Mouse (Mus musculus) neural tube, embryonic 12.5 days (tissue): ENCODE data around the gene Slx4ip. TPM values are rescaled to one million over a fixed set of nuclear protein-coding genes. Genes with fewer than 3 reads are reported as not detected.

Experiments
- ATAC-seq: fragments of 200-750 bp; cut with Nextera tagmentation; 2 replicates; pipeline ENCODE4 v1.8.0; 2017; ENCODE audit warnings: low read depth, mild to moderate bottlenecking, moderate TSS enrichment, moderate library complexity; ENCODE audit not compliant: low FRiP score
- H3K27ac ChIP-seq: fragments of 300-500 bp; sonication (generic); 2 replicates; pipeline ENCODE4 v1.5.1; 2016
- H3K27me3 ChIP-seq: fragments of 300-500 bp; sonication (generic); replicated peaks from 2 replicates; pipeline ENCODE4 v1.6.1; 2016; ENCODE audit warnings: mild to moderate bottlenecking
- H3K36me3 ChIP-seq: fragments of 300-500 bp; sonication (generic); 2 replicates; pipeline ENCODE4 v1.6.1; 2016; ENCODE audit warnings: mild to moderate bottlenecking
- H3K4me1 ChIP-seq: fragments of 300-500 bp; sonication (generic); 2 replicates; pipeline ENCODE4 v1.6.1; 2016
- H3K4me2 ChIP-seq: fragments of 300-500 bp; sonication (generic); replicated peaks from 2 replicates; pipeline ENCODE4 v1.6.1; 2016; ENCODE audit warnings: mild to moderate bottlenecking
- H3K4me3 ChIP-seq: fragments of 300-500 bp; sonication (generic); 2 replicates; pipeline ENCODE4 v1.5.1; 2016
- H3K9ac ChIP-seq: fragments of 300-500 bp; sonication (generic); 2 replicates; pipeline ENCODE4 v1.6.1; 2016; ENCODE audit warnings: mild to moderate bottlenecking
- H3K9me3 ChIP-seq: fragments of 300-500 bp; sonication (generic); 2 replicates; pipeline ENCODE4 v1.6.1; 2016; ENCODE audit warnings: mild to moderate bottlenecking
- WGBS: fragments of 180-500 bp; shearing (Covaris S2); methylation state at CpG from one replicate; pipeline ENCODE4 v1.1.7; 2016; 5-methylcytosine and 5-hydroxymethylcytosine counted together
- polyA plus RNA-seq: library from polyadenylated mRNA; unstranded; fragments of >200 nt; fragmentation: Nextera tagmentation; extraction: Ambion mirVana; gene quantifications from 2 replicates; pipeline ENCODE4 v1.2.1, GENCODE M21; 2016

Gene Slx4ip
- polyA plus RNA-seq, 1 experiment from 2014 or later = 10.7 TPM

GRCm38 (mm10) chr2:136911958-136912411 lies 21.0 kb downstream of the Slx4ip start:
- no peaks in the 10 kb centered on the region for H3K36me3 ChIP-seq
- 0 out of 2 replicates have a peak, but pooled peaks cover 5% of the 10 kb centered on the region for H3K4me1 ChIP-seq
- no peak for ATAC-seq
- H3K9me3 ChIP-seq = no peaks in the 10 kb centered on the region
- WGBS = 37% methylated on average over 4 of the region's 4 CpGs
- H3K4me2 ChIP-seq = no peak overlapping the region
- H3K4me3 ChIP-seq = no peak overlapping the region
- no peaks in the 10 kb centered on the region for H3K27me3 ChIP-seq
- H3K27ac ChIP-seq = no peak overlapping the region
- H3K9ac ChIP-seq = no peak overlapping the region

GRCm38 (mm10) chr2:136913021-136913420 lies 22.0 kb downstream of the Slx4ip start:
- no peak overlapping the region for H3K4me3 ChIP-seq
- 48% methylated on average over 3 of the region's 3 CpGs for WGBS

GRCm38 (mm10) chr2:136914334-136914902 lies 23.4 kb downstream of the Slx4ip start:
- H3K27ac ChIP-seq = no peak overlapping the region
- H3K9me3 ChIP-seq = no peaks in the 10 kb centered on the region
- no peaks in the 10 kb centered on the region for H3K36me3 ChIP-seq
- no peak overlapping the region for H3K4me2 ChIP-seq
- H3K4me1 ChIP-seq = 0 out of 2 replicates have a peak, but pooled peaks cover 5% of the 10 kb centered on the region
- H3K9ac ChIP-seq = no peak overlapping the region
- no peak overlapping the region for H3K4me3 ChIP-seq
- peak; percentile 41; the same call in 1 of the 2 replicates for ATAC-seq
- WGBS = 66% methylated on average over 3 of the region's 3 CpGs
- no peaks in the 10 kb centered on the region for H3K27me3 ChIP-seq

More at GRCm38 (mm10) chr2:136913021-136913420, 22.0 kb downstream of the Slx4ip start:
- Histone ChIP-seq H3K27me3 (no peaks in the 10 kb centered on the region), H3K4me2 (no peak overlapping the region), H3K27ac (no peak overlapping the region), H3K9ac (no peak overlapping the region), H3K36me3 (no peaks in the 10 kb centered on the region), H3K9me3 (no peaks in the 10 kb centered on the region), H3K4me1 (0 out of 2 replicates have a peak, but pooled peaks cover 5% of the 10 kb centered on the region)
- no peak for ATAC-seq

DNA sequence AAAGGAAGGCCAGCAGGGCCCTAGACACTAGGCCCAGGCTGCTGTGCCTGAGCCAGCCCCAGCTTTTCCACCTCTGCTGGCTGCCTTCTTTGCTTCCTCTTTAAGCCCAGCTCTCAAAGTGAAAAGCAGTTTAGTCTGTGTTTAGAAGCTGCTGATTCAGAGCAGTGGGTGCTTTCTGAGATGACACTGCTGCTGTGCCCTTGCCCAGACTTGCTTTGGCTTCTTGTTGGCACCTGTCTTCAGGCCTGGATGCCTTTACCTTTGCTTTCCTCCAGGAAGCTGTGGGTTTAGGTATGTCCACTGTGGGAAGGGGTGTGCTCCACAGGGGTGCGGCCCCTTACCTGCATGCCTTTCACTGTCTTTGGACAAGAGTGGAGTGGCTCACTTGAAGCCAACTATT lies 28.4 kb downstream of the Slx4ip start:
- Histone ChIP-seq H3K36me3 (no peaks in the 10 kb centered on the region), H3K27me3 (no peaks in the 10 kb centered on the region), H3K9ac (no peak overlapping the region), H3K4me2 (no peak overlapping the region), H3K9me3 (no peaks in the 10 kb centered on the region), H3K4me3 (no peak overlapping the region), H3K4me1 (0 out of 2 replicates have a peak, but pooled peaks cover 5% of the 10 kb centered on the region), H3K27ac (no peak overlapping the region)
- 84% methylated on average over 1 of the region's 1 CpGs for WGBS
- no peak for ATAC-seq

GRCm38 (mm10) chr2:136920257-136920993 lies 29.4 kb downstream of the Slx4ip start:
- H3K4me3 ChIP-seq = no peak overlapping the region
- no peaks in the 10 kb centered on the region for H3K27me3 ChIP-seq
- no peak overlapping the region for H3K4me2 ChIP-seq
- no peaks in the 10 kb centered on the region for H3K36me3 ChIP-seq
- H3K9ac ChIP-seq = no peak overlapping the region
- WGBS = 72% methylated on average over 3 of the region's 3 CpGs
- H3K9me3 ChIP-seq = no peaks in the 10 kb centered on the region
- H3K27ac ChIP-seq = no peak overlapping the region
- 0 out of 2 replicates have a peak, but pooled peaks cover 5% of the 10 kb centered on the region for H3K4me1 ChIP-seq
- ATAC-seq = no peak

DNA sequence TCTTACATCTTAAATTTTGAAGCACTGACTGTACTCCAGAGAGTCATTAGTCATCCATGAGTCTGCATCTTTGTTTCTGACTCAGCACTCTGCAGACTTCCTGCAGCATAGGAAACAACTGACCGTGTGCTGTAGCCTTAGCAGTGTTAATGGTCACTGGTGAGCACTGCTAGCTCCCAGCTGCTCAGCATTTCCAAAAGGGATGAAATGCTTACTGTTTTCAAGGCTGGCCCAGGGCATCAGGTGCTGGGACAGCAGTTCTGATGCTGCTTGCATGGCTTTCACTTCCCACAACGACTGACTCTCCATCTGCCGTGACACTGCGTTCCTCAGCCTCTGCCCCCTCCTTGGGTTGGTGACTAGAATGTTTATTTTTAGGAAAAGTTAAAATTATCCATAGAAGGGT lies 30.0 kb downstream of the Slx4ip start:
- no peak overlapping the region for H3K4me2 ChIP-seq
- 0 out of 2 replicates have a peak, but pooled peaks cover 5% of the 10 kb centered on the region for H3K4me1 ChIP-seq
- no peak for ATAC-seq
- no peaks in the 10 kb centered on the region for H3K36me3 ChIP-seq
- H3K9me3 ChIP-seq = no peaks in the 10 kb centered on the region
- H3K27me3 ChIP-seq = no peaks in the 10 kb centered on the region
- no peak overlapping the region for H3K27ac ChIP-seq
- no peak overlapping the region for H3K4me3 ChIP-seq
- no peak overlapping the region for H3K9ac ChIP-seq
- WGBS = 71% methylated on average over 4 of the region's 4 CpGs

GRCm38 (mm10) chr2:136936391-136937288 lies 45.6 kb downstream of the Slx4ip start:
- Histone ChIP-seq H3K27ac (no peak overlapping the region), H3K4me3 (no peak overlapping the region), H3K4me2 (no peak overlapping the region), H3K9me3 (no peaks in the 10 kb centered on the region), H3K27me3 (no peaks in the 10 kb centered on the region), H3K9ac (no peak overlapping the region), H3K4me1 (no peaks in the 10 kb centered on the region), H3K36me3 (no peaks in the 10 kb centered on the region)
- ATAC-seq = no peak
- 95% methylated on average over 4 of the region's 4 CpGs for WGBS

- Histone ChIP-seq H3K27me3 (no peaks in the 10 kb centered on the region), H3K27ac (no peak overlapping the region), H3K4me3 (no peak overlapping the region), H3K36me3 (no peaks in the 10 kb centered on the region), H3K4me2 (no peak overlapping the region), H3K9me3 (no peaks in the 10 kb centered on the region), H3K9ac (no peak overlapping the region), H3K4me1 (no peaks in the 10 kb centered on the region)
- no peak for ATAC-seq
- WGBS = 95% methylated on average over 1 of the region's 1 CpGs
These were observed 47.2 kb downstream of the Slx4ip start for GRCm38 (mm10) chr2:136938249-136938648.

DNA sequence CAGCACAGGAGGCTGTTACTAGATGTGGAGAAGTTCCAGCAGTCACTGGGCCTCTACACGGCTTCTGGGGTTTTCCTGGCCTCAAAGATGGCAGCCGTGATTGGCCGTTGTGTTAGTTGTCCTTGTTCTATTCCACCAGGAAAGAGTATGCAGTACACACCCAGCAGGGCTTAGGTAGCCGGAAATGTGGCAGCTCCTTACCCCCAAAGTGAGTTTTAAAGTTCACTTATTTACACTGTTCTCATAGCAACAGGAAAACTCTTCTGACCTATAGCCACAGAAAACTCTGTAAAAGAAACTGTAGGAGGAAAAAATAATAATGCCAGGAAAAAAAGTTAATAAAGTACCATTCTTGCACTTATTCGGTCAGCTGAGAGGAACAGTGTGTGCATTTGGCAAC lies 55.3 kb downstream of the Slx4ip start:
- WGBS = 91% methylated on average over 5 of the region's 5 CpGs
- ATAC-seq = no peak
- H3K4me2 ChIP-seq = no peak overlapping the region
- H3K27me3 ChIP-seq = no peaks in the 10 kb centered on the region
- H3K4me3 ChIP-seq = no peak overlapping the region
- no peaks in the 10 kb centered on the region for H3K4me1 ChIP-seq
- no peaks in the 10 kb centered on the region for H3K36me3 ChIP-seq
- no peak overlapping the region for H3K9ac ChIP-seq
- H3K27ac ChIP-seq = no peak overlapping the region
- H3K9me3 ChIP-seq = no peaks in the 10 kb centered on the region

- Histone ChIP-seq H3K4me3 (no peak overlapping the region), H3K9ac (no peak overlapping the region), H3K27ac (no peak overlapping the region), H3K27me3 (no peaks in the 10 kb centered on the region), H3K36me3 (no peaks in the 10 kb centered on the region), H3K9me3 (no peaks in the 10 kb centered on the region), H3K4me1 (no peaks in the 10 kb centered on the region), H3K4me2 (no peak overlapping the region)
- no peak for ATAC-seq
- WGBS = 84% methylated on average over 4 of the region's 4 CpGs
These were observed 56.5 kb downstream of the Slx4ip start for GRCm38 (mm10) chr2:136947500-136947899.

- Histone ChIP-seq H3K36me3 (no peaks in the 10 kb centered on the region), H3K9me3 (no peaks in the 10 kb centered on the region), H3K4me1 (no peaks in the 10 kb centered on the region), H3K4me2 (no peak overlapping the region), H3K27ac (no peak overlapping the region), H3K9ac (no peak overlapping the region), H3K27me3 (no peaks in the 10 kb centered on the region), H3K4me3 (no peak overlapping the region)
- 64% methylated on average over 5 of the region's 5 CpGs for WGBS
- ATAC-seq = no peak
These were observed 56.9 kb downstream of the Slx4ip start for GRCm38 (mm10) chr2:136947937-136948336.

GRCm38 (mm10) chr2:136952238-136952637 lies 61.2 kb downstream of the Slx4ip start:
- no peak overlapping the region for H3K4me2 ChIP-seq
- no peaks in the 10 kb centered on the region for H3K4me1 ChIP-seq
- H3K27me3 ChIP-seq = no peaks in the 10 kb centered on the region
- no peak overlapping the region for H3K9ac ChIP-seq
- no peak overlapping the region for H3K27ac ChIP-seq
- H3K36me3 ChIP-seq = no peaks in the 10 kb centered on the region
- H3K9me3 ChIP-seq = no peaks in the 10 kb centered on the region
- WGBS = 56% methylated on average over 1 of the region's 1 CpGs
- ATAC-seq = no peak
- no peak overlapping the region for H3K4me3 ChIP-seq
